Mouse (Mus musculus): ENCODE measurements around the gene Sec1.

The Sec1 gene

DNA sequence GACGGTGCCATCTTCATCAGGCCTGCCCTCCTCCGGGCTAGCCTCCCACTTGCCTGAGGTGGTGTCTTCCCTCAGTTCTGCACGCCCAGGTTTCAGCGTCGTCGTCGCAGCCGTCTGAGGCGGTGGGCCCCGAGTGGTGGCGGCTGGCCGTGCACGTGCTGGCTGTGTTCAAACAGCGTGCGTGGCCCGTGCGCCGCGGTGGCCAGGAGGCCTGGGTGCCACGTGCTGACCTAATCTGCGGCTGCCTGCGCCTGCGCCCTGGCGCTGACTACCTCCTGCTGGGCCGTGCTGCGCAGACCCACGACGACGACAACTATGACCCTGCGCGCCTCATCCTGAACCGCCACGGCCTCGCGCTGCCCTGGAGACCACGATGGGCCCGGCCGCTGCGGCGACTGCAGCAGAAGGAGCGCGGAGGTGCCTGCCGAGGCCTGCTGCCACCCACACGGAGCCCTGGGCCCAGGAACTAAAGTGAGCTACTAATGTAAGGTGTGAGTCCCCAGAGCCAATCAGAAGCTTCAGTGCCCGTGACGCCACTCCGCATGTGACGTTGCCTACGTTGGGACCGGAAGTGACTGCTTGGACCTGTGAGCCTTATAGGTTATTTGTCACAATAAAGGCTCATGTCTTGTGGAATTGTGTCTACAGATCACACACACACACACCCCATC, at the start of gene Sec1:
TSS of gene Sec1 (minus strand) at position 482 of the 671 bp plus-strand sequence.
- DNase-seq (ENCODE audit: low spot score in 2 of 2) = no peak

DNA sequence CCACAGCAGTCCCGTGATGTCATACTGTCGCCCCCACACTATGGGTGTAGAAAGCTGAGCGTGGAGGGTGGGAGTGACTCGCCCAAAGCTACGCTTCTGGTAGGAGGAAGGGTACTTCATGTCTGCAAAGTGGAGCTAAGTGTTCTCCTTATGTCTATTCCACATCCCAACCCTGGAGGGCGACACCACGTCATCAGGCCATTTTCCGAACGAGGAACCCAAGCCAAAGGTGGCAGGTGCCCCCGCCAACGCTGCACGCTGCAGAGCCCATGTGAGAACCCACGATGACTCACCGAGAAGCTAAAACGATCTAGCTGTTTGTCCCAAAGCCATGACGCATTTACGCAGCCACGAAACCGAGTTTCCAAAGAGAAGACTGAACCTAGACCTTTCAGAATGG, 48.1 kb upstream of the Sec1 start:
- peak; percentile 83 to 84 for DNase-seq (ENCODE audit: low spot score in 2 of 2)

DNA sequence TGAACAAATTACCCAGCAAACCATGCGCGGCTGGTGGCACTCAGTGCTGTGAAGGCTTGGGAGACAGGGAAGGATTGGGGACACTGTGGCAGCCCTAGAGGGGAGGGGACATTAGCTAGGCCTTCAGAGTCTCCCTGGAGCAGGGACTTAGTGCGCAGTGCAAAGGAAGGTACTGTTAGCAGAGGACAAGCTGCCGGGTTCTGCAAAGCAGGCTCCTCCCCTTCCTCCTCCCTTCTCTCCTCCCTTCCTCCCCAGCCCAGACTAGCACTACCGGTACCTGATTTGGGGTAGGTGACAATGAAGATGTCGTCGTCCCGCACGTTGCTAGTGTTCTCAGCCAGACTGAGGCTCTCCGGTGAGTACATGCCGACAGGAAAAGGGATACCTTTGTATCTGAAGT, 47.6 kb upstream of the Sec1 start:
- DNase-seq (ENCODE audit: low spot score in 2 of 2) = peak in 1 of 2 experiments; percentile 28

DNA sequence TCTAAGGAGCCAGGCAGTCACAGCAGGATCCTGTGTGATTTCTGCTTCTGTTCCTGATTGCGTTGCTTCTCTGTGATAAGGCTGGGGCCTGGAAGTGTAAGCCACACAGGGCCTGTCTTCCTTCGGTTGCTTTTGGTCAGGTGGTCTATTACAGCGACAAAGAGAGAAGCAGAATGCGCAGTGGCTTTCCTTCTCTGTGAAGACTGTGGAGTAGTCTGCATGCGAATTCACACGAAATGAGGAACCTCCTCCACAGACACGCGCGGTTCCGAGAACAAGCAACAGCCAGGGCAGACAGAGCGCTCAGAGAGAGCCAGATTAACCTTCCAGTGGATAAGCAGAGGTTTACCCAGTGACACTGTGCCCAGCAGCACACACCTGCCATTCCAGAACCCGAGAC, 47.1 kb upstream of the Sec1 start:
- DNase-seq (ENCODE audit: low spot score in 2 of 2) = no peak

DNA sequence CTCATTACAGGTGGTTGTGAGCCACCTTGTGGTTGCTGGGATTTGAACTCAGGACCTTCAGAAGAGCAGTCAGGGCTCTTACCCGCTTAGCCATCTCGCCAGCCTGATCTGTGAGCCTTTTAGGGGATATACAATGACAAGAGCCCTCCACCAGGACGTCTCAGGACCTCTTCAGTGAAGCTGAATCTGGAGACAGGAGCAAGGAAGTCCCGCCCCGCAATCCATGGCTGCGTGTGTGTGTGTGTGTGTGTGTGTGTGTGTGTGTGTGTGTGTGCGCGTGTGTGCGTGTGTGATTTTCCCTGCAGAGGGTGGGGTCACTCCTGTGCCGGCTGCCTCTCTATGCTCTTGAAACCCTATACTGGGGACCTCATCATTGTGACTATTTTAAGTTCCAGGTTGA, 45.6 kb upstream of the Sec1 start:
- DNase-seq (ENCODE audit: low spot score in 2 of 2) = no peak

DNA sequence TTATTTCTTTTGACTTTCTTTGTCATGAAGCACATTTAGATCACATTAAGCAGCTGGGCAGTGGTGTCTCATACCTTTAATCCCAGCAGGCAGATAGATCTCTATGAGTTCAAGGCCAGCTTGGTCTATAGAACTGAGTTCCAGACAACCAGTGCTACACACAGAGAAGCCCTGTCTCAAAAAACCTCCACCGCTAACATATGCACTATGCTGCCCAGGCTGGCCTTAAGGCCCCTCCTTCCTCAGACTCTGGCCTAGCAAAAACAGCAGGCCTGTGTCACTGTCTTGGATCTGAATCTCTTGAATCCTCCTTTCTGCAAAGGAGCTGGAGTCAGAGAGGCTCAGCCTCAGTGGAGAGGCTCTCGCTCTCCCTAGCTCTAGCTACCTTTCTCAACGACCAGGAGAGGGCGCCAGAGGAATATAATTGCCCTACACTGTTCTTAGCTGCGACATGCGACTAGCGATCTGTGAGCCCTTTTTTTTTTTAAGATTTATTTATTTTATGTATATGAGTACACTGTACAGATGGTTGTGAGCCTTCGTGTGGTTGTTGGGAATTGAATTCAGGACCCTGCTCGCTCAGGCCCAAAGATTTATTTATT, 45.1 kb upstream of the Sec1 start:
- DNase-seq (ENCODE audit: low spot score in 2 of 2) = peak; percentile 62 to 66

DNA sequence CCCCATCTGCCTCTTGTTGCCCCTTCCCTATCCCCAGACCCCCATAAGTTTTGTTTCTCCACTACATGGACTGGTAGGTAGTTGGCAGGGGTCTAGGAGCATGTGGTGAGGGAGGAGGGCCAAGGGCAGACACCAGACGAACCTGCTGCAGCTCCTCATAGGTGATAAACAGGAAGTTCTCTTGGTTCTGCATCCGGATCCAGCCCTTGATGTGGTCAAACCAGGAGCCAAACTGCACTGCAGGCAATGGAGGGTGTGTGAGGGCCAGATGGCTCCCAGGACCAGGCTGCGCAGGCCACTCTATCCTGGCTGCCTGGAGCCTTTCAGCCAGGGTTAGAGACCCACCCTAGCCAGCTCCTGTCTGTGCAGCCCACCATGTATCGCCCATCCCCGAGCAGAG, 39.3 kb upstream of the Sec1 start:
- DNase-seq (ENCODE audit: low spot score in 2 of 2) = no peak

DNA sequence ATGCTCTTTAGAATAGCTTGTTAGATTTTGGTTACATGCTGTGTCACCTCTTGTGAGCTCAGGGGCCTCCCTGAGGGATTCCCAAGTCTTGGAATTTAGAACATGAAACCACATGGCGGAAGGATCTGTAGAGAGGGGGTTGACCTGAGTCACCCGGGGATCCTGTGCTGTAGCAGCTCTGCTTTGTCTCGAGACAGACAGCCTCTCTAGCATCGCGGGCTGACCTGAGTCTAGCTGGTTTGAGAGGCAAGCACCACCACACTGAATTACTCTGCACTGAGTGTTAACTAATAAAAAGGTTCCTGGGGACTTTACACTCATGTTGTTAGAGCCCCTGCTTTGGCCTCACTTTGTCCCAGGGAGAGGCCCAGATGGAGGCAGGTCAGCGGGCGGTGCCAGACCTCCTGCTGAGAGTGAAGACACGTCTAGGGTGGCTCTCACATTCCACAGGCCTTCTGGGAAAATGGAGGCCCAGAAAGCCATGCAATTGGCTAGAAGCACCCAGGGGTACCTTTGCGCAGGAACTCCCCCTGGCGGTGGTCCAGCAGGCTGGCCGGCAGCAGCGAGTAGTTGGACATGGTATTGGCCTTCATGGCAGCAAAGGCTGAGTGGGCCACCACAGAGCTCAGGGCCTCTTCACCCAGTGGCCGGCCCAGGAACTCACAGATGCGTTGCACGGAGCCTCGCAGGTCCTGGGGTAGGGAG, 36.7 kb upstream of the Sec1 start:
- DNase-seq (ENCODE audit: low spot score in 2 of 2) = no peak

DNA sequence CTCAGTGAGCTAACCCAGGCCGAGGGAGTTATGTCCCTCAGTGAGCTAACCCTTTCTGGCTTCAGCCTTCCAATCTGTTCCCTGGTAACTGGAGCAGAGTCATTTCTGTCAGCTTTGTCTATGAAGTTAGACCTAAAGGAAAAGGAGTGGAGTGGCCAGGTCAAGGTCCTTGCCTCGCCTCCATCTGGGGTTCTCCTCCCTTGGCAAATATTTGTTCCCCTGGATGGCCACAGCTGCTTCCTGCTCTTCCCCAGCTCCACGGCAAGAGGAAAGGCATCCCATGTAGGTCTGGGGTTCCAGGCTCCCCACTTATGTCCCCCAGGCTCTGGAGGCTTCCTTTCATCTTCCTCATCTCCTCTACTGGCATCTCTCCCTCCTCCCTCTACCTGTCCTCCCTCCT, 33.4 kb upstream of the Sec1 start:
- DNase-seq (ENCODE audit: low spot score in 2 of 2) = no peak

DNA sequence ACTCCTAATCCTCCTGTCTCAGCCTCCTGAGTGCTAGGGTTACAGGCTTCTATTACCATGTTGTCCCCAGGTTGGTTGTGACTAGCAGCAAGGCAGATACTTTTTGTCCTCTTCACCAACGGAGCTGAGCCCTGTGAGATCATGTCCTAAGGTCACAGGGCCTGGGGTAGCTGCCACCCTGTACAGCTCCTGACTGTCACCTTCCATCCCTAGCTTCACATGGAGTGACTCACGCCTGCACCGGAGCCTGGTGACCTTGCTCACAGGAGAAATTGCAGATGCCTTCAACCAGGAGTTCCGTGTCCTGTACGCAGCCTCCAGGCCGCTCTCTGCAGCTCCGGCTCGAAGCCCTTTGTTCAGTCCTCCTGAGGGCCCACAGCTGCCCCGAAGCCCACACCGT, 32.2 kb upstream of the Sec1 start:
- no peak for DNase-seq (ENCODE audit: low spot score in 2 of 2)

DNA sequence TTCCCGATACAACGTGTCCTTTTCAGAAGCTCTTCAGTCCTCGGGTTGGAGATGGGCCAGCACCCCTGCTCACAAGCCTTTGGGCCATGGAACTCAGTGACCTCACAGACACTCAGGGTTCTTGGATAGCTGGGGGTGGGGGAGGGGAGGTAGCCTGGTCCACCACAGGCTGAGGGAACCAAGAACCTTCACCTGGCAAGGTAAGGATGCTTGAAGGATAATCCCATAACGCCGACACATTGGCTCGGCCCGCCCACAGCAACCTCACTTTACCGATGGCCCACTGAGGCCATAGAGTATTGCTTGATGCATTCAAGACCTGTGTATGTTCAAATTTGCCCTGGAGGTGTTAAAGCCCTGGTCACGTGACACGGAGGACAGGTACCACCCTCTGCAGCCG, 31.5 kb upstream of the Sec1 start, which contains the start of gene Spaca4:
TSS of gene Spaca4 (minus strand) at position 101 of the 400 bp plus-strand sequence.
- no peak for DNase-seq (ENCODE audit: low spot score in 2 of 2)

DNA sequence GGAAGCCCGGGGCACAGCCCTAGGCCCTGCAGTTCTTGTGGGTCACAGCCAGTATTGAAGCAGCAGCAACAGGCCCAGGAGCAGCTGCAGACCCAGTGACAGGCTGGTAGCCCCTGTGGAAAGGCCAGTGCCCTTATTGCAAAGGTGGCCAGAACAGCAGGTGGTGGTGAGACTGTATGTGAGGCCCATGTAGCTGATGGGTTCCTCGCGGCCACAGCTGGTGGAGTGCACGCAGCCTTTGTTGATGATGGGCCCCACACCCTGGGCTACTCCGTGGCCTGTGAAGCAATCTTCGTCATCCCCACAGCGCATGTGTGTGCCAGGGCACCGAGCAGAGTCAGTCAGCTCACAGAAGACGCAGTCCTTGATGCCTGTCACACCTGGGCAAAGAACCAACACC, 30.9 kb upstream of the Sec1 start:
- DNase-seq (ENCODE audit: low spot score in 2 of 2) = no peak

DNA sequence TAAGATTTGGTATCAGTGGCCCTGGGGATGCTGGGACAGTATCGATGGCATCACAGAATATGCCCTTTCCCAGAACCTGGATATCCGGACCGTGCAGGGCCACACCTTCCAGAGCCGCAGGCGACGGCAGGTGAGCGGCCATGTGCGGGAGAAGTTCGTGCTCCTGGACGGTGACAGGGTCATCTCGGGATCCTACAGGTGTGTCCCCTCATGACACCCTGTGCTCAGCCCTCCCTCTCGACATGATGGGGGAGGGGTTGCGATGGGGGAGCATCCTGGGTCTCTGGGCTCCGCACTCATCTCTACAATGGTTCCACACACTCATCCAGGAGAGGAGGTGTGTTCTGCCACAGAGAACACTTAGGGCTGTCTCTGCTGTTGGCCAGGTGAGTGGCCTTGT, 29.6 kb upstream of the Sec1 start:
- no peak for DNase-seq (ENCODE audit: low spot score in 2 of 2)

DNA sequence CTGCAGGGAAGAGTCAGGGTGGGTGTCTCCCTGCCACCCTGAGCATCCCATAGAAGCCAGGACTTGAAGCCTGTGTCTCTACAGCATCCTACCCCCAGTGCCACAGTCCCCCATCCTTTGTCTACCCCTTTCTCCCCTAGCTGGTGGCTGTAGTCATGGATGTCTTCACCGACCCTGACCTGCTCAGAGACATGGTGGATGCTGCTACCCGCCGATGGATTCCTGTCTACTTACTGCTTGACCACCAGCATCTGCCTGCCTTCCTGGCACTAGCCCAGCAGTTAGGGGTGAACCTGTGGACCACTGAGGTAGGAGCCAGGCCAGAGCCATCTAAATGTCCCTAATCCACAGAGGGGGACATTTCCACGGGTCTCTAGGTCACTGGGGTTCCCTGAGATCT, 29.1 kb upstream of the Sec1 start:
- no peak for DNase-seq (ENCODE audit: low spot score in 2 of 2)

DNA sequence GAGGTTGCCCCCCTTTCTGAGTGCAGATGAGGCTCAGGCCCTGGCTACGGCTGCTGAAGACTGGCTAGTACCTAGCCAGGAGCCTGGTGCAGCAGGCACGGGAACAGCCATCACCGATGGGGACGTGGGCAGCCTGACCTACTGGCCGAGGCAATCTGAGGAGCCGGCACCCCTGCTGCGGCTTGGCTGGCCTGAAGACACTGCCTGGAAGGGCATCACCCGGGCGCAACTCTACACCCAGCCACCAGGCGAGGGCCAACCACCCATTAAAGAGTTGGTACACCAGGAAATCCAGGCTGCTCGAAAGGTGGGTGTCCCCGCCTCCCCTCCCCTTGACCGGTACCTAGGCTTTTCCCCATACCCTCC, 28.1 kb upstream of the Sec1 start:
- no peak for DNase-seq (ENCODE audit: low spot score in 2 of 2)

DNA sequence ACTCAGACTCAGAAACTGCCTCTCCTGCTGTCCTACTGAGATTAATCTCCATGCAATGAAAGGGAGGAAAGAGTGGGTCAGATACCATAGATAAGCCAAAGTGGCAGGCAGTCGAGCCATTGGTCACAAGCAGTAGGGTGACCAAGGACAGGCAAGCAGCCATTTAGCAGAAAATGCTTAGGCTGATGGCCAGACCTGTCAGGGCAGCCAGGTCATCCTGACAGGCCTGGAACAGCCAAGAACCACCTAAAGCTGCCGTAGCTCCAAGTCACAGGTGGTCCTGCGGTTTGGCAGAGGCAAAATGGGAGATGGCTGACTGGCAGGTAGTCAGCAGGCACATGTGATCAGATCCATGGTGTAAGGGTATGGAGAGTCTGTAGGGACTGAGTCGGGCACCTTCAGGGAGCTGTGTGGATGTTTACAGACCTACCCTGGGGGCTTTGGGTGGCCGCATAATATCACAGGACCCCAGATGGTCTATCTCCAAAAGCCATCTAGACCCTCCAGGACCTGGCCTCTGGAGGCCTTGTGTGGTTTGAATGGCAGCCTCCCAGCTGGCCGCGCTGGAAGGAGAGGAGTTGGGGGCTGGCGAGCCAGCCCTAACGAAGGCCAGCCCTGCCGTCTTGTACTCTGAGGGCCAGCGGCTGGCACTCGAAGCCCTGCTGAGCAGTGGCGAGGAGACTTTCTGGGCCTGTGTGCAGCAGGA, 27.6 kb upstream of the Sec1 start:
- no peak for DNase-seq (ENCODE audit: low spot score in 2 of 2)

DNA sequence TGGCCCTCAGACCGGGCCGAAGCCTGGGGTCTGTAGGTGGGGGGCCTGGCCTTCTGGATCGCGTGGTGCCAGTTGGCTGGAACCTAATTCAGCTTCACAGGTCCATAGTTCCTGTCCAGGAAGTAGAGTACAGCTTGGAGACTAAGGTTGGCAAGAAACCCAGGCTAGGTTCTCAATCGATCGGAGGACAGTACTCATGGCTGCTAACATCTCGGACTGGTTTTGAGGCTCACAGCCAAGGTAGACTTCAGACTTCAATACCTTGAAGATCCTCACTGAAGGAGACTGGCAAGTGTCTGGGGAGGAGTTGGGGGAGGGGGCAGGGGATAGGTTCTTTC, 27.0 kb upstream of the Sec1 start:
- DNase-seq (ENCODE audit: low spot score in 2 of 2) = no peak

DNA sequence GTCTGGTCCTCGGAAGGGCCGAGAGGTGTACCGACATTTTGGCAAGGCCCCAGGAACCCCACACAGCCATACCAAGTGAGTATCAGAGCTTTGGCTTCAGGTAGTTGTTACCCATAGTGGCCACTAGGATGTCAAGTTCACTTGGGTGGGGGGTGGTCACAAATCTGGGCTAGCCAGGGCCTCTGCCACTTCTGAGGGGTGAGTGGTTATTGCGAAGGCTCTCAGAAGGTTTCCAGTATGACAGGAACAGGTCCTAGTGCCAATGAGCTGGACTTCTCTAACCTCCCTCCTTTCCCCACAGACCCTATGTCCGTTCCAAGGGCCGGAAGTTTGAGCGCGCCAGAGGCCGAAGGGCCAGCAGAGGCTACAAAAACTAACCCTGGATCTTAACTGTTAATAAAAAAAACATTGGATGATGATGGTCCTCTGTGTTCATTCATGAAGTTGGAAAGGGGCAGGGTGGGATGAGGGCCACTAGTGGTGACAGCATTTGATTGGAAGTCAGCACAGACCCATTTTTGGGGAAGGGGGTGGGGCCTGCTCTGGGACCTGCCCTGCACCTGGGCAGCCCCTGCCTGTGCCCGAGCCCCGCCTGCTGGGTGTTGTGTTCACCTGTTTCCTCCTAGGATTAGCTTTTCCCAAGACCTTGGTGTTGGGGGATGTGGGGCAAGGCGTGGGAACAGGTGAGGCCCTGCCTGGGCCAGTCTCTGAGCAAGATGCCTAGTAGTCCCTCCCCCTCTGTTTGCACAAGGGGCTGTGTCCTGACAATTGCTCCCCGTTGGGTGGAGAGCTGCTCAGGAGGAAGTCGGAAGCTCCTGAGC, 26.4 kb upstream of the Sec1 start, which contains the start of gene Fam83e:
TSS of gene Fam83e (plus strand) at position 800 of the 821 bp plus-strand sequence.
- no peak for DNase-seq (ENCODE audit: low spot score in 2 of 2)

DNA sequence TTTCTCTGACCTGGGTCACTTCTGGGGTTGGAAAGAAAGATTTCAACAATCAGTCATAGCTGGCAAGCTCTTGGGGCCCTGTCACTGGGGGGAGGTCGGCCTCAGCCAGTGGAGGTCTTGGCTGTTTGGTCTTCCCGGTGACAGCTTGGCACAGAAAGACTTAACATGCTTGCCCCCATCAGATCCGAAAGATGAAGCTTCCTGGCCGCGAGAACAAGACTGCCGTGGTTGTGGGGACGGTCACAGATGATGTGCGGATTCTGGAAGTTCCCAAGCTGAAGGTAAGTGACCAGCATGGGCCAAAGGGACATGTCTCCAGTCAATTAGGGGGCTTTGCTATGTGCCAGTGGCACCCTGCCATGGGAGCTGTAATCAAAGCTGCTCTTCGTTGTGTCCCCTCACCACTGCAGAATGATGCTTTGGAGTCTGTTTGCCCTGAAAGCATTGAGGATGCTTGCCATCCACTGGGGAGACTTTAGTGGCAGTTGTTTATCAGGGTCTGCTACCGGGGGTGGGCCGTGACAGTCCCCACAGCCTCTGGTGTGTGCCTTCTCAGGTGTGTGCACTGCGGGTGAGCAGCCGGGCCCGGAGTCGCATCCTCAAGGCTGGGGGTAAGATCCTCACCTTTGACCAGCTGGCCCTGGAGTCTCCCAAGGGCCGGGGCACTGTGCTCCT, 25.7 kb upstream of the Sec1 start:
- no peak for DNase-seq (ENCODE audit: low spot score in 2 of 2)

DNA sequence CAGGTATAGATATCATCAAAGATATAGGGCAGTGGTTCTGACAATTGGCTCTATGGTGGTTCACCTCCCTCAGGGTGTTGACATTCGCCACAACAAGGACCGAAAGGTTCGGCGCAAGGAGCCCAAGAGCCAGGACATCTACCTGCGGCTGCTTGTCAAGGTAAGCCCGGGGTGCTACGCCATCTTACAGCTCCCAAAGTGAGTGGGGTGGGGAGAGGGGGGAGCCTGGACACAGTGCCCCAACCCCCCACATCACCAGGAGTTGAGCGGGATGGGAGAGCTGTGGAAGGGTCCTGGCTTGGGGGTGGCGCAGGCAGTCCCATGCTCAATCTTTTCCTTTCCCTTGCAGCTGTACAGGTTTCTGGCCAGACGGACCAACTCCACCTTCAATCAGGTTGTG, 25.0 kb upstream of the Sec1 start:
- no peak for DNase-seq (ENCODE audit: low spot score in 2 of 2)

DNA sequence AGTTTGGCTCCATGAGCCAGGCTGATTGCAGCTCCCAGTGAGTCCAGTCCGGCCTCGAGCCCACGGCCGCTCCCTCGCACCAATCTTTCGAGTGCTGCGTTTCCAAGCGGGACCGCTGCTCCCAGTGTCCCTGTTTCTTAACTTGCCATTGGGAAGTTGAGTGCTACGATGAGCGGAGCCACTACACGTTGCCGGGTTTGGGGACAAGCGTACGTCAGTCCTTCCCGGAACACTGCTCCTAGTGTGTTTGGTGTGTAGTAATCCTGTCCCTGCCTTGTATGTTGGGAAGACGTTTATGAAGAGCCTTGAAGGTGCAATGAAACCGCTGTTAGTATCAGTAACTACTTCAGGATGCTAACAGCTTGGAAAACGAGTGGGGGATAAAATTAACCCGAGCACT, 24.1 kb upstream of the Sec1 start:
- no peak for DNase-seq (ENCODE audit: low spot score in 2 of 2)

Data from right cerebral cortex, postnatal 36 days (tissue).